Mouse (Mus musculus) cerebellum, postnatal 25 days (tissue): ENCODE results near the gene Dbn1.
A peak's percentile ranks its signal among the peaks of the same experiment; 100 is the strongest.

Source experiments
- DNase-seq, 2 experiments: peaks; one replicate each; pipeline ENCODE4 v3.0.0; 2021; ENCODE audit warnings: mixed read lengths in 2 of 2

The Dbn1 gene

GRCm38 (mm10) chr13:55475750-55476149 lies 12.2 kb downstream of the Dbn1 start:
- DNase-seq = no peak

- peak in 1 of 2 experiments; percentile 51 for DNase-seq
These were observed 13.3 kb downstream of the Dbn1 start for GRCm38 (mm10) chr13:55474621-55475069.

DNA sequence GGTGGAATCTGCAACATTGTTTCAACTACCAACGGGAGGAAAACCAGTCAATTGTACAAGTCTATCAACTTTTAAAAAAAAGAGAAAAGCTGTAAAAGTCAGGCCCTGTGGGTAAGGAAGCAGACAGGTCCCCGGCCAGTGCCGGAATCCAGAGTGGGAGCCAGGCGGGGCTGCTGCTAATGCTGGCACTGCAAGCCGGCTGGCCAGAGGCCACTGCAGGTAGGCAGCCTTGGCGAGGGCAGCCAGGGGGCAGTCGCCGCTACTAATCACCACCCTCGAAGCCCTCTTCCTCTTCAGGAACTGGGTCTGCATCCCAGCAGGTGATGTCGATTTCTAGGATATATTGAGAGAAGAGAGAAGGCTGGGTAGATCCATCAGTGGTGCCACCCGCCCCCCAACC lies 13.9 kb downstream of the Dbn1 start:
- no peak for DNase-seq

- peak in 1 of 2 experiments; percentile 44 for DNase-seq
These were observed 14.7 kb downstream of the Dbn1 start for GRCm38 (mm10) chr13:55473076-55473831.

DNA sequence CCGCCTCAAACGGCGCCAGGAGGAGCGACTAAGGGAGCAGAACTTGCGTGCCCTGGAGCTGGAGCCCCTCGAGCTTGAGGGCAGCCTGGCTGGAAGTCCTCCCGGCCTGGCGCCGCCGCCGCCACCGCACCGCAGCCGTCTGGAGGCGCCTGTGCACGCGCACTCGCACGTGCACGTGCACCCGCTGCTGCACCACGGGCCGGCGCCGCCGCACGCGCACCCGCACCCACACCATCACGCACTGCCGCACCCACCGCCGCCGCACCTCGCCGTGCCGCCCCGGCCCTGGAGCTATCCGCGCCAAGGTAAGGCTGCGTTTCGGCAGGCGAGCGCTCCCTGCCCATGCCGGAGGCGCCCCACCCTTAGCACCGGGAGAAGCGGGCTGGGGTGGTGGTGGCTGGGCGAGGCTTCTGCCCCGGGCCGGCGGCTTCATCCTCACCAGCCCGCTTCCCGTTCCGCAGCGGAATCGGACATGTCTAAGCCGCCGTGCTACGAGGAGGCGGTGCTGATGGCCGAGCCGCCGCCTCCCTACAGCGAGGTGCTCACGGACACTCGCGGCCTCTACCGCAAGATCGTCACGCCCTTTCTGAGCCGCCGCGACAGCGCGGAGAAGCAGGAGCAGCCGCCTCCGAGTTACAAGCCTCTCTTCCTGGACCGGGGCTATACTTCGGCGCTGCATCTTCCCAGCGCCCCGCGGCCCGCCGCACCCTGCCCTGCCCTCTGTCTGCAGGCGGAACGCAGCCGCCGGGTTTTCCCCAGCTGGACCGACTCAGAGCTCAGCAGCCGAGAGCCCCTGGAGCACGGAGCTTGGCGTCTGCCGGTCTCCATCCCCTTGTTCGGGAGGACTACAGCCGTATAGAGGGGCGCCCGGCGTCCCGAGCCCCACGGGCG lies 15.5 kb downstream of the Dbn1 start:
- peak; percentile 77 to 83 for DNase-seq

DNA sequence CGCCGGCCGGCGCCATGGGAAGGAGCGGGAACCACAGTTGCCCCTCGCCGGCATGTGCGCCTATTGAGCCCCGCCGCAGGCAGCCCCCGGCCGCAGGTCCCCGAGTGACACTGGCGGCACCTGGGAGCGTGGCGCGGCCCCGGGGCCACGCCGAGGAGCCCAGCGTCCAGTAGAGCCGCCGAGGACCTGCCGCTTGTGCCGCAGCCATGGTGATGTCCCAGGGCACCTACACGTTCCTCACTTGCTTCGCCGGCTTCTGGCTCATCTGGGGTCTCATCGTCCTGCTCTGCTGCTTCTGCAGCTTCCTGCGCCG lies 16.1 kb downstream of the Dbn1 start:
- DNase-seq = no peak

- DNase-seq = peak; percentile 88 to 89
These were observed 16.6 kb downstream of the Dbn1 start for GRCm38 (mm10) chr13:55471156-55471818.

DNA sequence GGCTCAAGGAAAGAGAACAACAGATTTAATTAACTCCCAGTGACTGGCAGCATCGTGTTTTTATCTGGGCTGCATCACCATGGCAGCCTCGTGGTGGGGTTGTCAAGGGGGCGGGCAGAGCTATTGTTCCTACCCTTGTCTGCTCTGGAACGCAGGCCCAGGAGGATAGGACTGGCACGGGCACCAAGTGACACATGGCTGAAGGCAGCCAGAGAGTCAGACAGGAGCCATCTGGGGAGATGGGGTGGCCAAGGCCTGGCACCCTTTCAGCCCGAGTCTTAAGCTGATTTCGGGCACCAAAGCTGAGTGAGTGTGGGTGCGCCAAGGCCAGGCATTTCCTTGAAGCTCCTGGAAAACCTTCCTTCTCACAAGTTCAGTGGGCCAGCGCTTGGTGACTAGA lies 17.5 kb downstream of the Dbn1 start:
- DNase-seq = peak; percentile 89 to 93

GRCm38 (mm10) chr13:55468851-55469560 lies 18.9 kb downstream of the Dbn1 start:
- no peak for DNase-seq

DNA sequence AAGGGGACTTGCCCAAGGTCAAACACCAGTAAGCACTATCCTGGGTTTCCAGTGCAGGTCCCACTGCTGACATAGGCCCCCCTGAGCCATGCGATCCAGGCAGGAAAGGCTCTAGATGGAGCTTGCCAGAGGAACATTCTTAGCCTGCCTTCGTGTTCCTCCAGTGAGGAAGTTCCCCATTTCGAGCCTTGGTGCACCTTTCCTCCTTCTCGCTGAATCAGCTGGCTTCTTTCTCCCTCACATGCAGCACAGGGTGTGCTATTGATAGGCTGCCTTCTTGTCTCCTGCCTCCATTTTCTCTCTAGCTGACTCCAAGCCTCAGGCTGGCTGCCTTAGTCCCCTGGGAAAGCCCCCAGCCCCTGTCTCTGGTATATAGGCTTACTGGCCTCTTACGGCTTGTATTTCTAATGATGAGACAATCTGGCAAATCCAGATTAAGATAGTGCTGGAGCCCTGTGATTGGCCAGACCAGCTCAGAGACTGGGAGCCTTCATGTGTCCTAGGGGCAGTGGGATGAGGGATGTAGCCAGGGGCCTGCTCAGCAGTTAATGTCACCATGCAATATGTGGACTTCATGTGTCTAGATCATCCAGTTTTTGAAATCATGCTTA lies 22.0 kb downstream of the Dbn1 start:
- DNase-seq = no peak

DNA sequence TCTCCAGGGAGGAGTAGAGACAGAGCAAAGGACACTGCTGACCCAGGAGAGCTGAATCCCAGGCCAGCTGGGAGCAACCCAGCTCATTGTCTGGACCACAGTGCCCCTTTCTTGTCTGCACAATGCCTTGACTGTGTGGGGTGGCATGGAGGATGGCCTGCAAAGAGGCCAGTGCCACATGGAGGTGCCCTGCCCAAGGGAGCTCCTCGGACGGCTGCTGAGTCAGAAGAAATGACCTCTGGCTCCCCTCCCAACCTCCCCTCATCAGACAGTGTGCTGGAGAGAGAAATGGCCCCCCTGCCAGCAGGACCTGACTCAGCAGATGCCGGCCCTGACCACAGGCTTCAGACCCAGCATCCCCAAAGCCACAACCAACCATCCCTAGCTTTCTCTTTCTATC lies 22.7 kb downstream of the Dbn1 start:
- no peak for DNase-seq

GRCm38 (mm10) chr13:55464027-55464884 lies 23.7 kb downstream of the Dbn1 start, which contains the start of gene Prr7:
Gene Prr7, plus strand, starts transcription at chr13:55464267.
- peak; percentile 60 to 76 for DNase-seq

DNA sequence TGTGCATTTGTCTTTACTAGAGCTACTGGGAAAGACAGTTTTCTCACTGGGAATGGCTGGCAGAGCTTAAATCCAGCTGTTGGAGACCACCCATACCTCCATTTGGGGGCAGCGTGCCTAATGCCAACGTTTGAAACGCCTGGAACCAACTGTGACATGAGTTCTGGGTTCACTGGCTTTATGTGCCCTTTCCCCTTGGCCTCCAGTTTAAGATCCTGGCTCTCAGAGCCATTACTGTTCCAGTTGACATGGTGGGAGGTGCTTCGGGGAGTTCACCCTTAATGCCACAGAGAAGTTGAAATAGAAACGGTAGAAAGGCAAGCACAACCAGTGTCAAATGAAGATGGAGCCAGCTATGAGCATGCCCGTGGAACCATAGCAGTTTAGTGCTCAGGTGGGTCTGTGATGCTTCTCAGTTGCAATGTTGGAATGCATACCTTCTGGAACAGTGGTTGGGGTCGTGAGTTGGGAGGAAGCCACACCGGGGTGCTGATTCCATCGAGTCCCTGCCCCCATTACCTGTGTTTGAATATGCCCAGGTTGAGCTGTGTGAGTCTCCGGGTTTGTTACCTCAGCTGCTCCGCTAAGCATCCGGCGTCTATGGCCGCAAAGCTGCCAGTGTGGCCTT lies 24.4 kb downstream of the Dbn1 start:
- DNase-seq = no peak

DNA sequence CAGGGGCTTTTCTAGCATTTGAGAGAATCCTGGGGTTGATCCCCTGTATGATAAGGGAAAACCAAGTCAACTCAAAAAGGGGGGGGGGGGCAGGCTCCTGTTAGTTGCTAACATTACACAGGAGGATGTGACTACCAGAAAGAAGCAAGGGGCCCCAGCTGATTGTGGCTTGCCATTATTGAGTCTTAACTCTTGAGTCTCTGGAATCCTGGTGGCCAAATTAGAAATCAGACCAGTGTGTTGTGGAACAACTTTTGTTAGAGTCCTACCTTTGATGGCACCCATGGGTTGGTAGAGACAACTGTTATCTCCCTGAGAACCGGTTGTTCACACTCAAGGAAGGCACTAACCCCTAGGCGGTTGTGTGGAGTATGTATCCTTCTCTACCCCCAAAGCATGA lies 24.9 kb downstream of the Dbn1 start:
- DNase-seq = no peak

GRCm38 (mm10) chr13:55451785-55452549 lies 35.9 kb downstream of the Dbn1 start:
- peak in 1 of 2 experiments; percentile 31 for DNase-seq

- no peak for DNase-seq
These were observed 36.6 kb downstream of the Dbn1 start for GRCm38 (mm10) chr13:55451296-55451695.

DNA sequence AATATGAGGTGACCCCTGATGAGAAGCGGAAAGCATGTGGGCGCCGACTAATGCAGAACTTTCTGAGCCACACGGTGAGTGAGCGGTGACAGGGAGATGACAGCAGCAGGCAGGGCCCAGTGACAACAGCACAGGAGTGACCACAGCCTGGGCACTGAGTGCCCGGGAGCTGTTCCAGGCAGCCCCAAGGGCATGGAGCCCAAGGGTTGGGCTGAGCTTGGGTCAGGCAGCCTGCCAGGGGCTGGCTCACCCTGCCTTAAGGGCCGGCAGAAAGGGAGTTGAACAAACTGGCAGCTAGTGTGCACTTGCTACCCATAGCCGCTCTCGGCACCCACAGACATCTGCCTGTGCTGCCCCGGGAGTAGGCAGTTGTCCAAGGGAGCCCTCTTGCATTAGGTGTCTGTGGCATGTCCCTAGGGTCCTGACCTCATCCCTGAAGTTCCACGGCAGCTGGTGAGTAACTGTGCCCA lies 37.4 kb downstream of the Dbn1 start:
- peak; percentile 62 to 77 for DNase-seq

DNA sequence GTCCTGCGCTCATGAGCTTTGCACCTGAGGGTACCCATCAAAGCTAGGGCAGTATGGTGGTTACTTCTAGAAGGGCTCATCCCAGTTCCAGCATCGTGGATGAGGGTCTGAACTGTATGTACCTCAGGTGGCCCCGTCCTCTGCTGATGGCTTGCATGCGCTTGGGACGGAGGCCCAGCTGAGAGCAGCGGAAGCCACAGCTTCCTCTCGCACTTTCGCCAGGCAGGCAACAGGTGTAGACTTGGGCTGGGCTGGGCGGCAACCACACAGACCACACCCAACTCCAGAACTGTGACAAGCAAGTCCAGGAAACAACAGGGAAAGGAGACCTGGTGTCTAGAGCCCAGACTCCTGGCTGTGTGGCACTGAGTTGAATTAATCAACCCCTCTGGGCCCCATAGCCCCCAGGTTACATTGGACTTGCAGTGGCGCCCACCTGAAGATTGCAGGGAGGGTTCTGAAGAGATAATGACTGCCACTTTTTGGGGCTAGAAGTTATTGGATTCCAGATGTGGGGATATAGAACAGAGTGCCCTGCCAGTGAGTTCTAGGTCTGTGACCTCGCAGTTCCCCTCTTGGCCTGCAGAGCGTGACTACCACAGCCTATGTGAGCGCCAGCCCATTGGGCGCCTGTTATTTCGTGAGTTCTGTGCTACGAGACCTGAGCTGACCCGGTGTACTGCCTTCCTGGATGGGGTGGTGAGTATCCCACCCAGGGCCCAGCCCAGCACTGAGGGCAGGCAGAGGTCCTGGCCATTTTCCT lies 38.1 kb downstream of the Dbn1 start:
- DNase-seq = no peak

- DNase-seq = no peak
These were observed 38.7 kb downstream of the Dbn1 start for GRCm38 (mm10) chr13:55449205-55449604.
